Mouse (Mus musculus): ENCODE data around the gene March6. TPM values are rescaled to one million over a fixed set of nuclear protein-coding genes. Genes with fewer than 3 reads are reported as not detected.

March6 gene
- polyA plus RNA-seq (2012; rRNA removed): 70.2 and 75.3 TPM in 2 replicates

DNA sequence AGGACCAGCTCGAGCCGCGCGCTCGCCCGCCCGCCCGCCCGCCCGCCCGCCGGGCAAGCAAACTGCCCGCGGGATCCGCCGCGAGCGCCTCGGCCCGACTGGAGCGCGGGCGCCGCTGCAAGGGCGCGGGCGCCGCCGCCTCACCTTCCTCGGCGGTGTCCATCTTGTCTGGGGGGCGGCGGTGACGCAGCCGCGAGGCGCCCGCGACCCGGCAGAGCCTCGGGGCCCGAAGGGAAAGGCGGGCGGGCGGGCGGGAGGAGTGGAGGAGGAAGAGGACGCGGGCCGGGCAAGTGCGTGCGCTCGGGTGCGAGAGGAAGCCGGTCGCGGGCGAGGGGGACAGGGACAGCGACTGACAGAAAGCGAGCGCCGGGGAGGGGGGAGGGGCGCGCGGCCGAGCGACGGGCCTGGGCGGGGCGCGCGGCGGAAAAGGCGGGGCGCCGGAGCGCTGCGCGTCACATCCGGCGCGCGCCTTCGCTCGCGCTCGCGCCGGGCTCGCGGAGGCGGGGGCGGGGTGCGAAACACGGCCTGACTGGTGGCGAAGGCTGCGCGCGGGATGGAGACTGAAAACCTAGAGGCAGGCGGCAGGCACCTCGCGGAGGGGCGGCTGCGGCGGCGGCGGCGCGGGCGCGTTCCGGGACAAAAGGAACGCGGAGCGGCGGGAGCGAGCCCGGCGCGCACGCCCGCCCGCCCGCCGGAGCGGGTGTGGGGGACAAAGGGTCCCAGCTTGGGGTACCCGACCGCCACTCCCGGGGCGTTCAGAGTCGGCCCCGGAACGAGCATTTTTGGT, at the start of gene March6:
TSS of gene March6 (minus strand) at position 395 of the 787 bp plus-strand sequence.
- peak within 1 kb of the TSS; percentile 87 for H3K4me3 ChIP-seq (replicated peaks; ENCODE audit: insufficient read depth, low read depth, low read length)

GRCm38 (mm10) chr15:31576076-31576475, 45.2 kb upstream of the March6 start:
- Histone ChIP-seq H3K4me1 (ENCODE audit: control insufficient read depth, insufficient read depth, low read length) (peaks cover 3% of the 10 kb centered on the region; the same call in 1 of the 2 replicates), H3K4me3 (replicated peaks; ENCODE audit: insufficient read depth, low read depth, low read length) (no peak overlapping the region), H3K27me3 (ENCODE audit: control insufficient read depth, insufficient read depth, low read length) (no peaks in the 10 kb centered on the region), H3K27ac (ENCODE audit: insufficient read depth, low read length) (no peak overlapping the region)
- DNase-seq: no peak
- TF ChIP-seq CTCF (IDR thresholded peaks at IDR 0.05; ENCODE audit: borderline replicate concordance, insufficient read depth, low read depth, low read length) (no peak), POLR2A (IDR thresholded peaks at IDR 0.05; ENCODE audit: borderline replicate concordance, insufficient read depth, low read length) (no peak)
- WGBS: 75% methylated on average over 5 of the region's 5 CpGs

More for the DNA sequence above, at the start of gene March6:
- H3K27me3 ChIP-seq (ENCODE audit: control insufficient read depth, insufficient read depth, low read length): no peaks in the 10 kb centered on the region
- TF ChIP-seq CTCF (IDR thresholded peaks at IDR 0.05; ENCODE audit: borderline replicate concordance, insufficient read depth, low read depth, low read length) (no peak), POLR2A (IDR thresholded peaks at IDR 0.05; ENCODE audit: borderline replicate concordance, insufficient read depth, low read length) (peak; percentile 82; the same call in 1 of the 2 replicates)
- under 1% methylated on average over 109 of the region's 132 CpGs for WGBS
- DNase-seq: peak; percentile 93 to 95
- peaks cover 4% of the 10 kb centered on the region; the same call in 1 of the 2 replicates for H3K4me1 ChIP-seq (ENCODE audit: control insufficient read depth, insufficient read depth, low read length)
- peak within 1 kb of the TSS; percentile 97 for H3K27ac ChIP-seq (ENCODE audit: insufficient read depth, low read length)

- DNase-seq: no peak
- TF ChIP-seq CTCF (IDR thresholded peaks at IDR 0.05; ENCODE audit: borderline replicate concordance, insufficient read depth, low read depth, low read length) (no peak), POLR2A (IDR thresholded peaks at IDR 0.05; ENCODE audit: borderline replicate concordance, insufficient read depth, low read length) (no peak)
These were observed 42.8 kb upstream of the March6 start for GRCm38 (mm10) chr15:31573692-31574091.

GRCm38 (mm10) chr15:31573287-31573686, 42.4 kb upstream of the March6 start:
- Histone ChIP-seq H3K27ac (ENCODE audit: insufficient read depth, low read length) (no peak overlapping the region), H3K4me1 (ENCODE audit: control insufficient read depth, insufficient read depth, low read length) (peaks cover 3% of the 10 kb centered on the region; the same call in 1 of the 2 replicates), H3K27me3 (ENCODE audit: control insufficient read depth, insufficient read depth, low read length) (no peaks in the 10 kb centered on the region), H3K4me3 (replicated peaks; ENCODE audit: insufficient read depth, low read depth, low read length) (no peak overlapping the region)
- TF ChIP-seq CTCF (IDR thresholded peaks at IDR 0.05; ENCODE audit: borderline replicate concordance, insufficient read depth, low read depth, low read length) (no peak), POLR2A (IDR thresholded peaks at IDR 0.05; ENCODE audit: borderline replicate concordance, insufficient read depth, low read length) (no peak)
- WGBS: 95% methylated on average over 4 of the region's 4 CpGs
- no peak for DNase-seq

More at GRCm38 (mm10) chr15:31573692-31574091, 42.8 kb upstream of the March6 start:
- peaks cover 3% of the 10 kb centered on the region; the same call in 1 of the 2 replicates for H3K4me1 ChIP-seq (ENCODE audit: control insufficient read depth, insufficient read depth, low read length)
- H3K27ac ChIP-seq (ENCODE audit: insufficient read depth, low read length): no peak overlapping the region
- H3K27me3 ChIP-seq (ENCODE audit: control insufficient read depth, insufficient read depth, low read length): no peaks in the 10 kb centered on the region
- no peak overlapping the region for H3K4me3 ChIP-seq (replicated peaks; ENCODE audit: insufficient read depth, low read depth, low read length)

DNA sequence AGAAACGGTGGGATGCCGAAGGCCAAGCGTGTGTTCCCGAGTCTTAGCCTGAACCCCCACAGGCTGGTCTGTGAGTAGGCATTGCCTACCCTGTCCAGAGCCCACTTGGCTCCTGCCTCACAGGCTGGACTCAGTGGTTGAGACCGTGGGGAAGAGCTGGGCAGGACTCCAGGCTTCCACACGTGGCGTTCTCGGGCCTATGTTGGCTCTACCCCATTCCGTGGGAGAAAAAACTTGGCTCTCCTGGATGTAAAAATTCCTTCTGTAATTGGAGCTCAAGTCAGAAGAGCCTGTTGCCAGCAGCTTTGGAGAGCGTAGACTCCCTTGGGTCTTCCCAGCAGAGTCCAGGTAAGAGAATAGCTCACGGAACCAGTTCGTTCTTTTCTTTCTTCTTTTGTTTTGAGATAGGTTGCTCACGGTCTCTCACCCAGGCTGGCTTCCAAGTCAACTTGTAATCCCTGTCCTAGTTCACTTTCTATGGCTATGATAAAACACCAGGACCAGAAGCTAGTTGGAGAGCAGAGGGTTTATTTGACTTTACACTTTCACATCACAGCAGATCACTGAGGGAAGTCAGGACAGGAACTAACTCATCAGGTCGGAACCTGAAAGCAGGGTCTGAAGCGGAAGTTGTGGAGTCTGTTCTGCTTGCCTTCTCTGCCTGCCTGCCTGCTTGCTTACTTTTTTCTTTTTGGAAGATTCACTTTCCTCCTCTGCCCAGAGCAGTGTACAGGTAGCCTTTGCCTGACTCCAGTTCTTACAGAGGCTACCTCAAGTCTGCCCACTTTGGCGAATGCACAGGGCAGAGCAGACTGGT, 41.3 kb upstream of the March6 start:
- H3K27me3 ChIP-seq (ENCODE audit: control insufficient read depth, insufficient read depth, low read length): no peaks in the 10 kb centered on the region
- TF ChIP-seq CTCF (IDR thresholded peaks at IDR 0.05; ENCODE audit: borderline replicate concordance, insufficient read depth, low read depth, low read length): no peak
- no peak for TF ChIP-seq POLR2A (IDR thresholded peaks at IDR 0.05; ENCODE audit: borderline replicate concordance, insufficient read depth, low read length)
- no peak overlapping the region for H3K4me3 ChIP-seq (replicated peaks; ENCODE audit: insufficient read depth, low read depth, low read length)
- WGBS: 31% methylated on average over 16 of the region's 16 CpGs
- peak in 1 of 2 experiments; percentile 21 for DNase-seq
- peaks cover 3% of the 10 kb centered on the region; the same call in 1 of the 2 replicates for H3K4me1 ChIP-seq (ENCODE audit: control insufficient read depth, insufficient read depth, low read length)
- H3K27ac ChIP-seq (ENCODE audit: insufficient read depth, low read length): no peak overlapping the region

DNA sequence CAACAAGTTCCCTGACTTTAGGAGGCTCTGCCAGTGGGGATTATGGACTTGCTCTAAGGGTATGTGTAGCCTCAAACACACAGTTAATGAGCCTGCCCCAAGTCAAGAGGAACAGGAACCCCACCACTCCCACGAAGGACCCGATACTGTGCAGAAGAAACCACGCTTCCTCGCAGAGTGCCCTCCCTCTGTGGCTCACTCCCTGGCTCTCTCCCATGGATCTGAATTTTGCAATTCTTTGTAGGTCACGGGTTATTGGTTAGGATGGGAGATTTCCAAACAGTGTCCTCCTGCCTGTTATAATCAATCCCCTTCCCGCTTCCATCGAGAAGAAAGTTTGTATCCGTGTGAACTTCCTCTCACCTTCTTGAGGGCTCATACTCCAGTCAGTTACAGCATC, 40.1 kb upstream of the March6 start:
- no peak for DNase-seq
- WGBS: 97% methylated on average over 8 of the region's 8 CpGs
- no peak for TF ChIP-seq CTCF (IDR thresholded peaks at IDR 0.05; ENCODE audit: borderline replicate concordance, insufficient read depth, low read depth, low read length)
- no peak for TF ChIP-seq POLR2A (IDR thresholded peaks at IDR 0.05; ENCODE audit: borderline replicate concordance, insufficient read depth, low read length)

DNA sequence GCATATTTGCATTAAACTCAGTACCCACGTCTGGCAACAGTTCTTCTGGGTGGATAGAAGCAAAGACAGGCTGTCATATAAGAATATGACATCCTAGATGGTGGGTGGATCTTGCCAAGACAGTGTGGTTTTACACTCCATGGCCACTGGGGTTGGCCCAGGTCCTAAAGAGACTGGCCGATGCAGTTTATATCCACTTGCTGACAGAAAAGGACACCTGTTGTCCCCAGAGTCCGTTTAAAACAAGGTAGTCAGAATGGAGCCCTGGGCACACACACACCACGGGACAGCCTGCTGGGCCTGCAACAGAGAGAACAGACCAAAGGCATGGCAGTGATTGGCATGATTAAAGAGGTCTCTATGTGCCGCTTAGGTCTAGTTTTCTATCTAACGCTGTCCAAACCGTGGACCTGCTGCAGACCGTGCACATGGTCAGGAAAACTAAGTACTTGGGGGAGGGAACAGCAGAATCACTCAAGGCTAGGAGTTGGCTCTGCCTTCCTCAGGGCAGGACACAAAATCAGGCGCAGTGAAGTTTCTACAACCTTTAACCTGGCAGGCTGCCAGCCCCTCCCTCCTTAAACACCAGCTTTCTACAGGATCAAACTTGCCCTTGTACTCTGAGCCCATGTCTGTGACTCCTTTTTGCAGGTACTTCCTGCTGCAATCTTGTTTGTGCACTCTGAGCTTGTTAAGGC, 38.6 kb upstream of the March6 start:
- TF ChIP-seq POLR2A (IDR thresholded peaks at IDR 0.05; ENCODE audit: borderline replicate concordance, insufficient read depth, low read length) (no peak), CTCF (IDR thresholded peaks at IDR 0.05; ENCODE audit: borderline replicate concordance, insufficient read depth, low read depth, low read length) (no peak)
- no peak for DNase-seq
- WGBS: 22% methylated on average over 9 of the region's 9 CpGs
- no peaks in the 10 kb centered on the region for H3K27me3 ChIP-seq (ENCODE audit: control insufficient read depth, insufficient read depth, low read length)
- no peak overlapping the region for H3K4me3 ChIP-seq (replicated peaks; ENCODE audit: insufficient read depth, low read depth, low read length)
- peaks cover 3% of the 10 kb centered on the region; the same call in 1 of the 2 replicates for H3K4me1 ChIP-seq (ENCODE audit: control insufficient read depth, insufficient read depth, low read length)
- no peak overlapping the region for H3K27ac ChIP-seq (ENCODE audit: insufficient read depth, low read length)

More for the DNA sequence above, 40.1 kb upstream of the March6 start:
- H3K27me3 ChIP-seq (ENCODE audit: control insufficient read depth, insufficient read depth, low read length): no peaks in the 10 kb centered on the region
- H3K27ac ChIP-seq (ENCODE audit: insufficient read depth, low read length): no peak overlapping the region
- H3K4me1 ChIP-seq (ENCODE audit: control insufficient read depth, insufficient read depth, low read length): peaks cover 3% of the 10 kb centered on the region; the same call in 1 of the 2 replicates
- H3K4me3 ChIP-seq (replicated peaks; ENCODE audit: insufficient read depth, low read depth, low read length): no peak overlapping the region

All from cerebellum, adult 2 months (tissue).